Mouse (Mus musculus): ENCODE measurements around the gene Zfhx2. TPM values are rescaled to one million over a fixed set of nuclear protein-coding genes. Genes with fewer than 3 reads are reported as not detected.
A peak's percentile ranks its signal among the peaks of the same experiment; 100 is the strongest.

Gene Zfhx2
- polyA plus RNA-seq, 1 experiment from 2014 or later: 28.4 TPM

DNA sequence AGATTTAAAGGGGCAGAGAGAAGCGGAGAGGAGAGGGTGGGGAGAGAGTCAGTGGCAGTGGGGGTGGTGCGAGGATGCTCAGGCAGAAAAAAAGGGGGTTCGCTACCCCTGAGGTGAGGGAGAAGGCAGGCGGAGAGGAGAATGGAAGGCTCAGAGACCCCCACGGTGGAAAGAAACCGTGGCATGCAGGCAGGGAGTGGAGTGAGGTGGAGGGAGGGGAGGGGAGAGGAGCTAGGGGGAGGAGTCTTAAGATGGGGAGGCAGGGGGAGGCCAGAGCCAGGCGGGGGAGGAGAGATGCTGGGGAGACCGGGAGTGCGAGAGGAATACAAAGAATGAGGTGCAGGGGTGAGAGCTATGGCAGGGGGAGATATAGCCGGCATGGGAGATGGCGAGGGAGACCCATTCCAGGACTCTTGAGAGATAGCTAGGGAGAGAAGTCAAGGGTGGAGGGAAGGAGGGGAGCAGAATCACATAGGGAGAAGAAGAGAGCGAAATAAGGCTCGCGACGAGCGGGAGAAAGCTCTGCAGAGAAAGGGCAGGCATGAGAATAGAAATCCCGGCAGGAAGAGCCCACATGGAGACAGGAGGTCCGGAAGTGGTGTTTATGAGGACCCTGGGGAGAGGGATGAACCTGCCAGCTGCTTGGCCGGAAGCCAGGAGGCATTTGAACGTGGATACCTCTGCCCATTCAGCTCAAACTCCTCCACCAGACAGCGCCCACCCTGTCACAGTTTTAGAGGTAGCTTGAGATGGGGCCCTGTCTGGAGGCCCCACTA lies 24.5 kb upstream of the Zfhx2 start, which contains the start of gene Jph4:
Gene Jph4 (minus strand): TSS at position 511 of the 776 bp plus-strand sequence.
- DNase-seq: peak; percentile 87
- Histone ChIP-seq H3K4me1 (ENCODE audit: control insufficient read depth, insufficient read depth, low read length) (peaks cover 32% of the 10 kb centered on the region), H3K27me3 (ENCODE audit: control insufficient read depth, insufficient read depth, low read length) (peaks cover 11% of the 10 kb centered on the region; the same call in 1 of the 2 replicates), H3K27ac (replicated peaks; ENCODE audit: low read depth, low read length) (peak within 1 kb of the TSS; percentile 94), H3K36me3 (ENCODE audit: control insufficient read depth, insufficient read depth, low read length) (peaks cover 10% of the 10 kb centered on the region), H3K9me3 (ENCODE audit: control insufficient read depth, low read length) (no peaks in the 10 kb centered on the region), H3K4me2 (ENCODE audit: low read length) (peak within 1 kb of the TSS; percentile 89), H3K4me3 (replicated peaks; ENCODE audit: low read depth, low read length) (peak within 1 kb of the TSS; percentile 75), H3K9ac (replicated peaks; ENCODE audit: low read length) (peak within 1 kb of the TSS; percentile 81)
- peak; percentile 59 for ATAC-seq (ENCODE audit: low FRiP score, low TSS enrichment)
- WGBS: 4% methylated on average over 21 of the region's 21 CpGs

DNA sequence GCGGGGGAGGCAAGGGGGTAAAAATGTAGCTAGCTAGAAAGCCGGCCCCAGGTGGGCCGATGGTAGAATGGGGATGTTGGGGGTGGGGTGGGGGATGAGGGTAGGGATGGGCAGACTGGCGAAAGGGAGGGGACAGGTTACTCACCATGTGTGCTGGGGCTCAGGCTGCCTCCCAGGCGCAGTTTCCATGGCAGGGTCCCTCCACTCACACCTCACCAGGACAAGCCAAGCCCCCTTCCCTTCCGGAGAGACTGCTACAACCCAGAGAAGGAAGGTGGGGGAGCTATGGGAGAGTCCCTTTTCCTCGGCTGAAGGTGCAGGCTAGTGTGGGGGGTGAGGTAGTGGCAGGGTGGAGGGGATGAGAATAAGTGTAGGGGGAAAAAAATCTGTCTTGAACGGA lies 23.7 kb upstream of the Zfhx2 start:
- H3K36me3 ChIP-seq (ENCODE audit: control insufficient read depth, insufficient read depth, low read length): peaks cover 10% of the 10 kb centered on the region
- 4% methylated on average over 8 of the region's 8 CpGs for WGBS
- H3K27ac ChIP-seq (replicated peaks; ENCODE audit: low read depth, low read length): peak overlapping the region; percentile 94
- peak overlapping the region; percentile 81 for H3K9ac ChIP-seq (replicated peaks; ENCODE audit: low read length)
- H3K9me3 ChIP-seq (ENCODE audit: control insufficient read depth, low read length): no peaks in the 10 kb centered on the region
- ATAC-seq (ENCODE audit: low FRiP score, low TSS enrichment): peak; percentile 17
- peak; percentile 49 for DNase-seq
- peak overlapping the region; percentile 89 for H3K4me2 ChIP-seq (ENCODE audit: low read length)
- peaks cover 11% of the 10 kb centered on the region; the same call in 1 of the 2 replicates for H3K27me3 ChIP-seq (ENCODE audit: control insufficient read depth, insufficient read depth, low read length)
- peaks cover 34% of the 10 kb centered on the region for H3K4me1 ChIP-seq (ENCODE audit: control insufficient read depth, insufficient read depth, low read length)
- H3K4me3 ChIP-seq (replicated peaks; ENCODE audit: low read depth, low read length): peak overlapping the region; percentile 75

GRCm38 (mm10) chr14:55114759-55115701 lies 22.9 kb upstream of the Zfhx2 start:
- Histone ChIP-seq H3K4me2 (ENCODE audit: low read length) (peak overlapping the region; percentile 89), H3K27ac (replicated peaks; ENCODE audit: low read depth, low read length) (peak overlapping the region; percentile 94), H3K4me1 (ENCODE audit: control insufficient read depth, insufficient read depth, low read length) (peaks cover 37% of the 10 kb centered on the region), H3K9me3 (ENCODE audit: control insufficient read depth, low read length) (no peaks in the 10 kb centered on the region), H3K4me3 (replicated peaks; ENCODE audit: low read depth, low read length) (peak overlapping the region; percentile 75), H3K36me3 (ENCODE audit: control insufficient read depth, insufficient read depth, low read length) (peaks cover 17% of the 10 kb centered on the region), H3K27me3 (ENCODE audit: control insufficient read depth, insufficient read depth, low read length) (peaks cover 11% of the 10 kb centered on the region; the same call in 1 of the 2 replicates), H3K9ac (replicated peaks; ENCODE audit: low read length) (peak overlapping the region; percentile 81)
- peak; percentile 57 for ATAC-seq (ENCODE audit: low FRiP score, low TSS enrichment)
- WGBS: under 1% methylated on average over 75 of the region's 78 CpGs
- peak; percentile 80 for DNase-seq

- Histone ChIP-seq H3K27me3 (ENCODE audit: control insufficient read depth, insufficient read depth, low read length) (peaks cover 11% of the 10 kb centered on the region; the same call in 1 of the 2 replicates), H3K4me3 (replicated peaks; ENCODE audit: low read depth, low read length) (peak overlapping the region; percentile 75), H3K9me3 (ENCODE audit: control insufficient read depth, low read length) (no peaks in the 10 kb centered on the region), H3K27ac (replicated peaks; ENCODE audit: low read depth, low read length) (peak overlapping the region; percentile 94), H3K9ac (replicated peaks; ENCODE audit: low read length) (peak overlapping the region; percentile 81), H3K36me3 (ENCODE audit: control insufficient read depth, insufficient read depth, low read length) (peaks cover 17% of the 10 kb centered on the region), H3K4me1 (ENCODE audit: control insufficient read depth, insufficient read depth, low read length) (peaks cover 45% of the 10 kb centered on the region), H3K4me2 (ENCODE audit: low read length) (peak overlapping the region; percentile 89)
- WGBS: 11% methylated on average over 26 of the region's 26 CpGs
- no peak for DNase-seq
- ATAC-seq (ENCODE audit: low FRiP score, low TSS enrichment): no peak
Measured at GRCm38 (mm10) chr14:55113975-55114645, 22.0 kb upstream of the Zfhx2 start.

DNA sequence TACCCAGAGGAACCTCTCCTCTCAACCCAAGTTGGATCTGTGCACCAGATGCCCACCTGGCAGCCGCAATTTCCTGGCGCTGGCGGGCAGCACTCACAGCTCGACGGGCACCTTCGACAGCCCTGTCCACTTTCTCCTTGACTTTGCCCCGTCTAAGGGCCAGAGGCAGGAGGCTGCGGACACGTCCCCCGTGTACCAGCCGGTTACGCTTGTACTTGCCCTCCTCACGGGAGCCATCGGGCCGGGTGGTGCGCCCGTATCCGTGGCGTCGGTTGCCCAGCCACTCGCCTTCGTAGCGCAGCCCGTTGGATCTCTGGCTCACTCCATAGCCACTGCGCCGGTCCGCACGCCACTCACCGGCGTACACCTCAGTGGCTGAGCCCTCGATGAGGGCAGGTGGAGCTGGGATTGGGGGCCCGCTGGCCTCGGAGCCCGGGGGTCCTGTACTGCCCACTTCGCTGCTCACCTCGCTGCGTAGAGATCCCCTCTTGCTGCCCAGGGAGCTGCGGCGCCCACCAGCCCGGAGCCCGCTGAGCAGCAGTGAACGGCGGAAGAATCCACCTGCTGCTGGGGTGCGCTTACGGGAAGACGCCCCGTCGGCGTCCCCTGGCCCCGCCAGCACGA lies 21.3 kb upstream of the Zfhx2 start:
- H3K36me3 ChIP-seq (ENCODE audit: control insufficient read depth, insufficient read depth, low read length): peaks cover 17% of the 10 kb centered on the region
- H3K4me2 ChIP-seq (ENCODE audit: low read length): peak overlapping the region; percentile 89
- H3K27me3 ChIP-seq (ENCODE audit: control insufficient read depth, insufficient read depth, low read length): peaks cover 11% of the 10 kb centered on the region; the same call in 1 of the 2 replicates
- DNase-seq (no peak), ATAC-seq (ENCODE audit: low FRiP score, low TSS enrichment) (no peak)
- H3K9ac ChIP-seq (replicated peaks; ENCODE audit: low read length): no peak overlapping the region; the same call in 1 of the 2 replicates
- H3K27ac ChIP-seq (replicated peaks; ENCODE audit: low read depth, low read length): no peak overlapping the region
- peak overlapping the region; percentile 75 for H3K4me3 ChIP-seq (replicated peaks; ENCODE audit: low read depth, low read length)
- H3K4me1 ChIP-seq (ENCODE audit: control insufficient read depth, insufficient read depth, low read length): peaks cover 52% of the 10 kb centered on the region
- 70% methylated on average over 51 of the region's 51 CpGs for WGBS
- no peaks in the 10 kb centered on the region for H3K9me3 ChIP-seq (ENCODE audit: control insufficient read depth, low read length)

DNA sequence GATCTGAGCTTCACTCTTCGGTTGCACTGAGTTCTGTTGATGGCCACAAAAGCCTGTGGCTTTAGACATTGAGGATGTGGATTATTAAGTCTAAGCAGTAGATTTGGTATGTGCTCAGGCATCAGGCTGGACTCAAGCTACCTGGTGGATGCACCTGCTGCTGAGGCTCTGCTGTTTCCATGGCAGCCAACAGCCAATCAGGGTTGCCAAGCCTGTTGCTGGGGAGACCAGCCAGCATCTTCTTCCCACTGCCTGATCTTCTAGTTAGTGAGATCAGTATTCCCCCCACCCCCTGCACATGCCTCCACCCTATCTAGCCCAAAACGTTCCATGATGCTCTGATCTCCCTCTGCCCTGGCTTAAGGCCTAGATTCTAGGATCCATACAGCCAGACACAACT lies 19.6 kb upstream of the Zfhx2 start:
- Histone ChIP-seq H3K27ac (replicated peaks; ENCODE audit: low read depth, low read length) (no peak overlapping the region), H3K9me3 (ENCODE audit: control insufficient read depth, low read length) (no peaks in the 10 kb centered on the region), H3K36me3 (ENCODE audit: control insufficient read depth, insufficient read depth, low read length) (peaks cover 17% of the 10 kb centered on the region), H3K4me1 (ENCODE audit: control insufficient read depth, insufficient read depth, low read length) (peaks cover 50% of the 10 kb centered on the region), H3K9ac (replicated peaks; ENCODE audit: low read length) (no peak overlapping the region), H3K4me3 (replicated peaks; ENCODE audit: low read depth, low read length) (no peak overlapping the region), H3K4me2 (ENCODE audit: low read length) (peak overlapping the region; percentile 16), H3K27me3 (ENCODE audit: control insufficient read depth, insufficient read depth, low read length) (peaks cover 11% of the 10 kb centered on the region; the same call in 1 of the 2 replicates)
- DNase-seq (peak; percentile 62), ATAC-seq (ENCODE audit: low FRiP score, low TSS enrichment) (no peak)
- 65% methylated on average over 2 of the region's 2 CpGs for WGBS

- H3K9ac ChIP-seq (replicated peaks; ENCODE audit: low read length): no peak overlapping the region; the same call in 1 of the 2 replicates
- H3K36me3 ChIP-seq (ENCODE audit: control insufficient read depth, insufficient read depth, low read length): peaks cover 17% of the 10 kb centered on the region
- H3K9me3 ChIP-seq (ENCODE audit: control insufficient read depth, low read length): no peaks in the 10 kb centered on the region
- ATAC-seq (ENCODE audit: low FRiP score, low TSS enrichment) (no peak), DNase-seq (no peak)
- H3K27ac ChIP-seq (replicated peaks; ENCODE audit: low read depth, low read length): peak overlapping the region; percentile 79; the same call in 1 of the 2 replicates
- H3K4me1 ChIP-seq (ENCODE audit: control insufficient read depth, insufficient read depth, low read length): peaks cover 58% of the 10 kb centered on the region
- no peak overlapping the region for H3K4me2 ChIP-seq (ENCODE audit: low read length)
- 39% methylated on average over 9 of the region's 9 CpGs for WGBS
- no peak overlapping the region for H3K4me3 ChIP-seq (replicated peaks; ENCODE audit: low read depth, low read length)
- H3K27me3 ChIP-seq (ENCODE audit: control insufficient read depth, insufficient read depth, low read length): peaks cover 11% of the 10 kb centered on the region; the same call in 1 of the 2 replicates
Measured at GRCm38 (mm10) chr14:55110076-55110475, 18.0 kb upstream of the Zfhx2 start.
